Mouse (Mus musculus) cerebellum, adult 2 months (tissue): ENCODE measurements around the gene Gm28051. TPM values are rescaled to one million over a fixed set of nuclear protein-coding genes. Genes with fewer than 3 reads are reported as not detected.

ENCODE experiments used
- DNase-seq, 2 experiments: peaks; one replicate each; pipeline ENCODE4 v3.0.0; 2021
- H3K27ac ChIP-seq: fragments of 200-500 bp; 2 replicates; pipeline ENCODE4 v1.5.1; 2012; ENCODE audit warnings: low read length, control low read depth, inconsistent platforms; ENCODE audit not compliant: insufficient read depth
- H3K27me3 ChIP-seq: fragments of 200-500 bp; 2 replicates; pipeline ENCODE4 v1.6.1; 2012; ENCODE audit warnings: inconsistent platforms, mild to moderate bottlenecking, low read length, moderate library complexity; ENCODE audit not compliant: control insufficient read depth, insufficient read depth
- H3K4me1 ChIP-seq: fragments of 200-500 bp; 2 replicates; pipeline ENCODE4 v1.6.1; 2011; ENCODE audit warnings: low read length; ENCODE audit not compliant: control insufficient read depth, insufficient read depth
- H3K4me3 ChIP-seq: fragments of 200-500 bp; replicated peaks from 2 replicates; pipeline ENCODE3; 2011; ENCODE audit warnings: mild to moderate bottlenecking, low read depth, low read length, control low read depth; ENCODE audit not compliant: insufficient read depth
- CTCF ChIP-seq: fragments of 200-500 bp; IDR thresholded peaks from 2 replicates; pipeline ENCODE4 v1.5.1; 2011; ENCODE audit warnings: low read depth, mild to moderate bottlenecking, control low read depth, low read length, moderate library complexity, borderline replicate concordance; ENCODE audit not compliant: insufficient read depth
- POLR2A ChIP-seq: fragments of 200-500 bp; IDR thresholded peaks from 2 replicates; pipeline ENCODE4 v1.6.1; 2011; ENCODE audit warnings: low read length, control low read depth, borderline replicate concordance; ENCODE audit not compliant: insufficient read depth
- whole genome bisulfite sequencing: fragments of 180-500 bp; shearing (Covaris S2); methylation state at CpG from one replicate; pipeline ENCODE4 v1.1.7; 2018; 5-methylcytosine and 5-hydroxymethylcytosine counted together
- polyA plus RNA-seq: library from polyadenylated mRNA; depleted of rRNA; stranded (reverse); fragments of >200 nt; gene quantifications from 2 replicates; pipeline ENCODE4 v1.2.3, GENCODE M21; 2012

The Gm28051 gene
- polyA plus RNA-seq, 1 experiment: not detected

GRCm38 (mm10) chr12:102709896-102710295 lies 47.7 kb downstream of the Gm28051 start:
- H3K4me3 ChIP-seq: no peak overlapping the region
- TF ChIP-seq CTCF (no peak), POLR2A (no peak)
- no peaks in the 10 kb centered on the region for H3K27me3 ChIP-seq
- DNase-seq: peak in 1 of 2 experiments; percentile 12
- H3K4me1 ChIP-seq: peaks cover 17% of the 10 kb centered on the region; the same call in 1 of the 2 replicates
- H3K27ac ChIP-seq: no peak overlapping the region; the same call in 1 of the 2 replicates
- 82% methylated on average over 5 of the region's 5 CpGs for WGBS

- peaks cover 17% of the 10 kb centered on the region; the same call in 1 of the 2 replicates for H3K4me1 ChIP-seq
- H3K27me3 ChIP-seq: no peaks in the 10 kb centered on the region
- TF ChIP-seq CTCF (no peak), POLR2A (no peak)
- no peak overlapping the region for H3K27ac ChIP-seq
- WGBS: 91% methylated on average over 11 of the region's 11 CpGs
- peak in 1 of 2 experiments; percentile 25 for DNase-seq
- H3K4me3 ChIP-seq: no peak overlapping the region
These were observed 49.3 kb downstream of the Gm28051 start for GRCm38 (mm10) chr12:102708220-102708619.

- no peak for TF ChIP-seq POLR2A
- no peak for TF ChIP-seq CTCF
- peaks cover 22% of the 10 kb centered on the region; the same call in 1 of the 2 replicates for H3K4me1 ChIP-seq
- 98% methylated on average over 10 of the region's 10 CpGs for WGBS
- H3K27me3 ChIP-seq: no peaks in the 10 kb centered on the region
- DNase-seq: no peak
- no peak overlapping the region for H3K4me3 ChIP-seq
- no peak overlapping the region for H3K27ac ChIP-seq
These were observed 50.6 kb downstream of the Gm28051 start for GRCm38 (mm10) chr12:102706833-102707463.

GRCm38 (mm10) chr12:102705906-102706640 lies 51.5 kb downstream of the Gm28051 start:
- TF ChIP-seq POLR2A: no peak
- TF ChIP-seq CTCF: no peak
- Histone ChIP-seq H3K27me3 (no peaks in the 10 kb centered on the region), H3K4me3 (no peak overlapping the region), H3K4me1 (peaks cover 20% of the 10 kb centered on the region), H3K27ac (peak overlapping the region; percentile 58; the same call in 1 of the 2 replicates)
- 87% methylated on average over 6 of the region's 6 CpGs for WGBS
- peak in 1 of 2 experiments; percentile 20 for DNase-seq

- peak; percentile 89 to 95 for DNase-seq
- peak overlapping the region; percentile 50 for H3K4me3 ChIP-seq
- no peak; the same call in 1 of the 2 replicates for TF ChIP-seq POLR2A
- TF ChIP-seq CTCF: peak; percentile 72; the same call in 1 of the 2 replicates
- peak overlapping the region; percentile 58 for H3K27ac ChIP-seq
- no peaks in the 10 kb centered on the region for H3K27me3 ChIP-seq
- peaks cover 14% of the 10 kb centered on the region for H3K4me1 ChIP-seq
- 2% methylated on average over 45 of the region's 45 CpGs for WGBS
These were observed 52.2 kb downstream of the Gm28051 start for GRCm38 (mm10) chr12:102705216-102705871.

- WGBS: under 1% methylated on average over 98 of the region's 105 CpGs
- peak; percentile 52; the same call in 1 of the 2 replicates for TF ChIP-seq POLR2A
- TF ChIP-seq CTCF: no peak
- Histone ChIP-seq H3K4me1 (peaks cover 14% of the 10 kb centered on the region), H3K4me3 (peak within 1 kb of the TSS; percentile 86), H3K27ac (peak within 1 kb of the TSS; percentile 75), H3K27me3 (no peaks in the 10 kb centered on the region)
- peak; percentile 72 to 77 for DNase-seq
These were observed 52.9 kb downstream of the Gm28051 start, which contains the start of gene Itpk1 for GRCm38 (mm10) chr12:102704457-102705198. Itpk1 (minus strand) TSS chr12:102704930.

GRCm38 (mm10) chr12:102703921-102704408 lies 53.6 kb downstream of the Gm28051 start:
- WGBS: 2% methylated on average over 17 of the region's 17 CpGs

More at GRCm38 (mm10) chr12:102703921-102704408, 53.6 kb downstream of the Gm28051 start:
- peak; percentile 55 to 61 for DNase-seq
- peaks cover 20% of the 10 kb centered on the region for H3K4me1 ChIP-seq
- peak overlapping the region; percentile 75 for H3K27ac ChIP-seq
- peak overlapping the region; percentile 86 for H3K4me3 ChIP-seq
- H3K27me3 ChIP-seq: no peaks in the 10 kb centered on the region
- TF ChIP-seq POLR2A (no peak), CTCF (no peak)
